Mouse (Mus musculus) embryo, embryonic 10.5 days (tissue): Measurements from ENCODE around the gene Cop1.

Experiments
- DNase-seq: peaks from one replicate; pipeline ENCODE4 v3.0.0-alpha.2; 2015; ENCODE audit warnings: low spot score

Gene Cop1

GRCm38 (mm10) chr1:159290219-159290618 is 58.1 kb downstream of the Cop1 start:
- DNase-seq, result peak; percentile 46

GRCm38 (mm10) chr1:159290859-159291258 is 58.7 kb downstream of the Cop1 start:
- no peak for DNase-seq

GRCm38 (mm10) chr1:159301418-159302082 is 69.4 kb downstream of the Cop1 start:
- no peak for DNase-seq

GRCm38 (mm10) chr1:159313625-159314024 is 81.5 kb downstream of the Cop1 start:
- DNase-seq, result no peak

- peak; percentile 16 for DNase-seq
Observed at GRCm38 (mm10) chr1:159322586-159322985, 90.5 kb downstream of the Cop1 start.

GRCm38 (mm10) chr1:159331008-159331407 is 98.9 kb downstream of the Cop1 start:
- DNase-seq, result no peak

- no peak for DNase-seq
Observed at GRCm38 (mm10) chr1:159334157-159334556, 102.0 kb downstream of the Cop1 start.

- no peak for DNase-seq
Observed at GRCm38 (mm10) chr1:159342355-159342754, 110.2 kb downstream of the Cop1 start.

GRCm38 (mm10) chr1:159355027-159355570 is 123.0 kb downstream of the Cop1 start:
- DNase-seq, result no peak

- DNase-seq, result no peak
Observed at GRCm38 (mm10) chr1:159358713-159359112, 126.6 kb downstream of the Cop1 start.

GRCm38 (mm10) chr1:159371881-159372390 is 139.8 kb downstream of the Cop1 start:
- DNase-seq, result no peak

- DNase-seq, result no peak
Observed at GRCm38 (mm10) chr1:159382218-159382617, 150.1 kb downstream of the Cop1 start.

- no peak for DNase-seq
Observed at GRCm38 (mm10) chr1:159382916-159383315, 150.8 kb downstream of the Cop1 start.

GRCm38 (mm10) chr1:159386458-159386857 is 154.3 kb downstream of the Cop1 start:
- no peak for DNase-seq

- no peak for DNase-seq
Observed at GRCm38 (mm10) chr1:159388565-159389024, 156.5 kb downstream of the Cop1 start.

- DNase-seq, result peak; percentile 81
Observed at GRCm38 (mm10) chr1:159390049-159390448, 157.9 kb downstream of the Cop1 start.

GRCm38 (mm10) chr1:159392667-159393066 is 160.5 kb downstream of the Cop1 start:
- DNase-seq, result no peak

GRCm38 (mm10) chr1:159393070-159393699 is 161.1 kb downstream of the Cop1 start:
- peak; percentile 47 for DNase-seq

- no peak for DNase-seq
Observed at GRCm38 (mm10) chr1:159393931-159394330, 161.8 kb downstream of the Cop1 start.

- peak; percentile 81 for DNase-seq
Observed at GRCm38 (mm10) chr1:159396515-159396914, 164.4 kb downstream of the Cop1 start.
